Mouse (Mus musculus): ENCODE measurements around the gene Gfm1.

The Gfm1 gene

DNA sequence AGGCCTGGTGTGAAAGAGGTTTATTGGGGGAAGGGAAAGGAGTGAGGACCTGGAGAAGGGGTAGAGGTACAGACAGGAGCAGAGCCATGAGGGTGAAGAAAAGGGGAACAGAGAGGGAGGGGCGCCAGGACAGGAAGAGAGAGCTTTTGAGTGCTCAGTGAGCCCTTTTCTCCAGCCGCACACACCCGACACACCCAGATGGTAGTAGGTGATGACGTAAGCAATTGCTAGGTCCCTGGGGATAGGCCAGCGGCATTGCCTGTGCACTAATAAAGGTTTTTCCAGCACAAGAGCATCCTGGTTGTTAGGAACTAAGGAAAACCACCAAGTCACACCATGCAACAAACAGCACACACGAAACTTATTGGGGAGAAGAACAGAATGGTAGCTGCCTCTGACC lies 94.9 kb downstream of the Gfm1 start:
- ChIA-PET CTCF (interaction anchor here in 1 of 4 experiments (0.7 kb wide), 1 partner anchor 319 kb away, joined by 3 read pairs; no protein-coding TSS in a partner anchor), POLR2A (interaction anchor here in 1 of 4 experiments (0.7 kb wide), 1 partner anchor 10 kb away, joined by 9 read pairs; the partner anchor contains the start of gene Rarres1)
